Mouse (Mus musculus) forebrain, embryonic 14.5 days (tissue): ENCODE results near the gene Cnga4. TPM values are rescaled to one million over a fixed set of nuclear protein-coding genes. Genes with fewer than 3 reads are reported as not detected.
"Not testable (repeated sequence)": the region's sequence is repeated elsewhere in the genome, so short reads cannot be mapped to it uniquely, and the experiment has no call there.

ENCODE experiments used
- ATAC-seq: fragments of 200-750 bp; cut with Nextera tagmentation; 2 replicates; pipeline ENCODE4 v1.8.0; 2017; ENCODE audit warnings: mild to moderate bottlenecking, moderate library complexity
- DNase-seq: peaks from one replicate; pipeline ENCODE4 v3.0.0-alpha.2; 2015; ENCODE audit warnings: low spot score
- H3K27ac ChIP-seq: fragments of 300-500 bp; sonication (generic); 2 replicates; pipeline ENCODE4 v1.5.1; 2014; ENCODE audit warnings: low read depth, mild to moderate bottlenecking, control low read depth, low read length, moderate library complexity
- H3K27me3 ChIP-seq: fragments of 300-500 bp; sonication (generic); replicated peaks from 2 replicates; pipeline ENCODE4 v1.6.1; 2014; ENCODE audit warnings: low read length, control low read depth, mixed read lengths; ENCODE audit not compliant: control insufficient read depth, insufficient read depth
- H3K36me3 ChIP-seq: fragments of 300-500 bp; sonication (generic); 2 replicates; pipeline ENCODE4 v1.6.1; 2014; ENCODE audit warnings: low read length, control low read depth; ENCODE audit not compliant: control insufficient read depth, insufficient read depth
- H3K4me1 ChIP-seq: fragments of 300-500 bp; sonication (generic); 2 replicates; pipeline ENCODE4 v1.6.1; 2014; ENCODE audit warnings: antibody characterized with exemption, low read length, control low read depth; ENCODE audit not compliant: control insufficient read depth, insufficient read depth
- H3K4me2 ChIP-seq: fragments of 300-500 bp; sonication (generic); 2 replicates; pipeline ENCODE4 v1.6.1; 2014; ENCODE audit warnings: mild to moderate bottlenecking, control low read depth, low read length
- H3K4me3 ChIP-seq: fragments of 300-500 bp; sonication (generic); 2 replicates; pipeline ENCODE4 v1.5.1; 2014; ENCODE audit warnings: low read depth, low read length, control low read depth
- H3K9ac ChIP-seq: fragments of 300-500 bp; sonication (generic); 2 replicates; pipeline ENCODE4 v1.6.1; 2014; ENCODE audit warnings: mild to moderate bottlenecking, low read length, control low read depth, moderate library complexity
- H3K9me3 ChIP-seq: fragments of 300-500 bp; sonication (generic); replicated peaks from 2 replicates; pipeline ENCODE4 v1.6.1; 2016; ENCODE audit warnings: low read length, control low read depth, mixed read lengths; ENCODE audit not compliant: control insufficient read depth
- WGBS: fragments of 180-500 bp; shearing (Covaris S2); extraction: QIAGEN DNeasy Blood & Tissue Kit; methylation state at CpG from one replicate; pipeline ENCODE4 v1.1.7; 2014; 5-methylcytosine and 5-hydroxymethylcytosine counted together
- polyA plus RNA-seq: library from polyadenylated mRNA; unstranded; fragments of >200 nt; fragmentation: Nextera tagmentation; extraction: Ambion mirVana; gene quantifications from 2 replicates; pipeline ENCODE4 v1.2.1, GENCODE M21; 2014

The Cnga4 gene
- polyA plus RNA-seq: not detected in 2 replicates

DNA sequence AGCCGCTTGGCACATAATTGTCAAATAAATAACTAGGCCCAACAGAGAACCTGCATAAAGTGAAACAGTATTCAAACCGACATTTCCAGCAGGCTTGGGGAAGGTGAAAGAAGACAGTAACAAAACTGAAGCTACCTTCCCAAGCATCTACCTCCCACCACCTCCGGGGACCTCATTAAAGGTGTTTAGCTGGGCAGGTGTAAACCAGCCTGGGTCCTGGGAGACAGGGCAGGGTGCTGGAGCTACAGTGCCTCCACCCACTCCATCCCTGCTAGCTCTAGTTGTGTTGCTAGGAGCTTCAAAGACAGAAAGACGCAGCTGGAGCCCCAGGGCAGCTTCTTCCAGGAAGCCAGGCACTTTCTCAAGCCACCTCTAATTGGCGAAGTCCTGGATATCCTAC is at the start of gene Cnga4:
Gene Cnga4, plus strand, starts transcription at position 301 of the 400 bp plus-strand sequence.
- no peak within 1 kb of the TSS for H3K9ac ChIP-seq
- ATAC-seq: no peak
- 83% methylated on average over 5 of the region's 5 CpGs for WGBS

DNA sequence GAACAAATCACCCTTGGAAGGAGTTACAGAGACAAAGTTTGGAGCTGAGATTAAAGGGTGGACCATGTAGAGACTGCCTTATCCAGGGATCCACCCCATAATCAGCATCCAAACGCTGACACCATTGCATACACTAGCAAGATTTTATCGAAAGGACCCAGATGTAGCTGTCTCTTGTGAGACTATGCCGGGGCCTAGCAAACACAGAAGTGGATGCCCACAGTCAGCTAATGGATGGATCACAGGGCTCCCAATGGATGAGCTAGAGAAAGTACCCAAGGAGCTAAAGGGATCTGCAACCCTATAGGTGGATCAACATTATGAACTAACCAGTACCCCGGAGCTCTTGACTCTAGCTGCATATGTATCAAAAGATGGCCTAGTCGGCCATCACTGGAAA is 48.3 kb upstream of the Cnga4 start:
- H3K4me3 ChIP-seq, H3K27me3 ChIP-seq, ATAC-seq, H3K36me3 ChIP-seq, H3K4me1 ChIP-seq, H3K9me3 ChIP-seq, H3K4me2 ChIP-seq, H3K9ac ChIP-seq, H3K27ac ChIP-seq, DNase-seq: not testable (repeated sequence)
- WGBS: no CpG with 5 or more reads among the region's 5 CpGs

More for the DNA sequence above, at the start of gene Cnga4:
- H3K27me3 ChIP-seq: no peaks in the 10 kb centered on the region
- no peaks in the 10 kb centered on the region for H3K9me3 ChIP-seq
- H3K4me1 ChIP-seq: peaks cover under 1% of the 10 kb centered on the region; the same call in 1 of the 2 replicates
- H3K4me2 ChIP-seq: no peak within 1 kb of the TSS
- H3K27ac ChIP-seq: no peak within 1 kb of the TSS
- H3K36me3 ChIP-seq: no peaks in the 10 kb centered on the region
- no peak within 1 kb of the TSS for H3K4me3 ChIP-seq
- DNase-seq: no peak

DNA sequence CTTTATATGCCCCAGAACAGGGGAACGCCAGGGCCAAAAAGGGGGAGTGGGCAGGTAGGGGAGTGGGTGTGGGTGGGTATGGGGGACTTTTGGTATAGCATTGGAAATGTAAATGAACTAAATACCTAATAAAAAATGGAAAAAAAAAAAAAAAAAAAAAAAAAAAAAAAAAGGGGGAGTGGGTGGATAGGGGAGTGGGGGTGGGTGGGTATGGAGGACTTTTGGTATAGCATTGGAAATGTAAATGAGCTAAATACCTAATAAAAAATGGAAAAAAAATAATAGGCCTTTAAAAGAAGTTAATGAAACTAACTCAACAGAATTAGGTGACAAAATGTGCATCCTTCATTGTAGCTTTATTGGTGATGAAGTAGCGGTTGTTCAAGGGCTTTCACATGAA is 47.9 kb upstream of the Cnga4 start:
- H3K4me2 ChIP-seq, H3K4me3 ChIP-seq, H3K9ac ChIP-seq, H3K4me1 ChIP-seq, H3K27ac ChIP-seq, DNase-seq, H3K27me3 ChIP-seq, H3K9me3 ChIP-seq, H3K36me3 ChIP-seq: not testable (repeated sequence)
- 91% methylated on average over 1 of the region's 2 CpGs for WGBS
- ATAC-seq: peak; percentile 66; the same call in 1 of the 2 replicates

DNA sequence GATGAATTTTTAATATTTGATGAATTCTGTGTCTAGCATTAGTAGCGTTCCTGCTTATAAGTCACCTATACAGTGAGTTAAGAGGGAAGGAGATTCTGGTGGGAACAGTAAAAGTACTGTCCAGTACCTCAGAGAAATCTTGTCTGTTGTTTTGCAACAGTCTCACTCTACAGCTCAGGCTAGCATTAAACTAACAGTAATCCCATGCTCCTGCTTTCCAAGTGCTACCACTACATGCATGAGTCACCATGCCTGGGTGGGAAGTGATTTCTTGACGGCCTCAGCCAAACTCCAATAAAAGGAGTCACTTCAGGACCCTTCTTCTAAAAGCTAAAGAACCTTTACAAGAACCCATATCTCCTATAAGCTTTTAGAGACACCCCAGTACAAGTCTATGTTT is 42.7 kb upstream of the Cnga4 start:
- H3K9ac ChIP-seq: no peak overlapping the region

DNA sequence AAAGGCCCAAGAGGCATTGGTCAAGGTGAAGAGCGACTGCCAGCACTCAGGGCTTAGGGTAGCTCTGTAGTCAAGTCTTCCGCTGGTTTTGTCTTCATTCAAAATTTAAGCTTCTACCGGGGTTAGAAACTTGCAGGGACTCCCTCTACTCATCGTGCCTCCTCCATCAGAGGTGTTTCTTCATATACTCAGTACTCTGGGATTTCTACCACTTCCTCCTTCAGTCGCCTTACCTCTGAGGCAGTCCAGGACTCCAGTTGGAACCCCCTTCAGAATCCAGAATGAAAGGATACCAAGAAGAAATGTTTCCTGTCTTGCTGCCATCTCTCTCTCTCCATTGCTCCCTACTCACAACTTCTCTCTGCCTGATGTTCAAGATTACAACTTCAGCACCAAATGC is 37.1 kb upstream of the Cnga4 start:
- Histone ChIP-seq H3K27ac (no peak overlapping the region), H3K4me3 (no peak overlapping the region), H3K4me2 (no peak overlapping the region), H3K27me3 (no peaks in the 10 kb centered on the region), H3K9me3 (no peaks in the 10 kb centered on the region), H3K4me1 (no peaks in the 10 kb centered on the region), H3K36me3 (peaks cover 4% of the 10 kb centered on the region; the same call in 1 of the 2 replicates), H3K9ac (no peak overlapping the region)
- DNase-seq (no peak), ATAC-seq (no peak)
- WGBS: 91% methylated on average over 5 of the region's 5 CpGs

More for the DNA sequence above, 42.7 kb upstream of the Cnga4 start:
- Histone ChIP-seq H3K4me2 (no peak overlapping the region), H3K27ac (no peak overlapping the region), H3K27me3 (no peaks in the 10 kb centered on the region), H3K4me3 (no peak overlapping the region), H3K4me1 (no peaks in the 10 kb centered on the region), H3K9me3 (no peaks in the 10 kb centered on the region), H3K36me3 (no peaks in the 10 kb centered on the region)
- ATAC-seq (no peak), DNase-seq (no peak)
- whole genome bisulfite sequencing: 85% methylated on average over 2 of the region's 2 CpGs

DNA sequence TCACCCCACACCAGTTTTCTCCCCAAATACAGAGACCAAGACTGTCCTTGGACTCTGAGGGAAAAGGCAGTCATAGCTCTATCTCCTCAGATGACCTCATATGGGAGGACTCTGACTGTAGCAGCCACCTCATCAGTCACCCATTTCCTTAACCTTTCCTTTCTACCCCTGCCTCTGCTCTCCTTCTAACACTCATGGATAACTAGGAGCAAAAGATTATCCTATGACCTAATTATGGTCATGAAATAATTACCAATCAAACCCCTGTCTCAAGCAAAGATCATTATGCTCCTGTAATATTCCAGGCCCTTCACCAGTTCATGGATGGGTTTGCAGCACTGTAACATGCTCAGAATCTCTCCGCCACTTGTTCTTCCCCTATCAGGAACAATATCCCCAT is 36.4 kb upstream of the Cnga4 start, which contains the start of gene Olfr692:
Gene Olfr692, plus strand, starts transcription at position 301 of the 400 bp plus-strand sequence.
- Histone ChIP-seq H3K36me3 (peaks cover 8% of the 10 kb centered on the region; the same call in 1 of the 2 replicates), H3K4me1 (no peaks in the 10 kb centered on the region), H3K27ac (no peak within 1 kb of the TSS), H3K4me2 (no peak within 1 kb of the TSS), H3K9me3 (no peaks in the 10 kb centered on the region), H3K27me3 (no peaks in the 10 kb centered on the region), H3K4me3 (no peak within 1 kb of the TSS), H3K9ac (no peak within 1 kb of the TSS)
- ATAC-seq (no peak), DNase-seq (no peak)
- WGBS: 100% methylated on average over 1 of the region's 1 CpGs

DNA sequence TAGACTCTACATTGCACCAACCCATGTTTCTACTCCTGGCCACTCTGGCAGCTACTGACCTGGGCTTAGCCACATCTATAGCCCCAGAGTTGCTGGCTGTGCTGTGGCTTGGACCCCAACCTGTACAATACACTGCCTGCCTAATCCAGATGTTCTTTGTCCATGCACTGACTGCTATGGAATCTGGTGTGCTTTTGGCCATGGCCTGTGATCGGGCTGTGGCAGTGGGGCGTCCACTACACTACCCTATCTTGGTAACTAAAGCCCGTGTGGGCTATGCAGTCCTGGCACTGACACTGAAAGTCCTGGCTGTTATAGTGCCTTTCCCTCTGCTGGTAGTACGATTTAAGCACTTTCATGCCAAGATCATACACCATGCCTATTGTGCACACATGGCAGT is 35.8 kb upstream of the Cnga4 start:
- no peak overlapping the region for H3K9ac ChIP-seq
- H3K9me3 ChIP-seq: no peaks in the 10 kb centered on the region
- WGBS: 92% methylated on average over 4 of the region's 4 CpGs
- H3K27ac ChIP-seq: no peak overlapping the region
- H3K36me3 ChIP-seq: peaks cover 10% of the 10 kb centered on the region
- ATAC-seq (no peak), DNase-seq (no peak)
- no peaks in the 10 kb centered on the region for H3K27me3 ChIP-seq
- H3K4me2 ChIP-seq: no peak overlapping the region
- H3K4me3 ChIP-seq: no peak overlapping the region
- H3K4me1 ChIP-seq: no peaks in the 10 kb centered on the region

DNA sequence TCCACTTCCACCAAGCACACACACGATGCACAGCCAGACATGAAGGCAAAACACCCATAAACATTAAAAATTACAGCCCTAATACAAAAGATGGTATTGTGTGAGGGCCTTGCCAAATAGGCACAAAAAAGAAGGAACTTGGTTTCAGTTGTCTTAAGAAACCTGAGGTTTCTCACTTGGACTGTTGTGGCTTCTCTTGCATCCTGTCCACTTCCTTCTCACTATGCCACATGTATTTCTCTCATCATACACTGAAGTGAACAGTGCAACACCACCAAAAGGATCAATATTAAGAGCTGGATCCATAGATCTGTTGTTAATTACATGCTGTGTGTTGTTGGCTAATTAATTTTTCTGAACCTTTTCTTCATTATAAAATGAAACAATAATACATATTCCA is 31.5 kb upstream of the Cnga4 start:
- 95% methylated on average over 1 of the region's 1 CpGs for WGBS
- H3K9me3 ChIP-seq: no peaks in the 10 kb centered on the region

DNA sequence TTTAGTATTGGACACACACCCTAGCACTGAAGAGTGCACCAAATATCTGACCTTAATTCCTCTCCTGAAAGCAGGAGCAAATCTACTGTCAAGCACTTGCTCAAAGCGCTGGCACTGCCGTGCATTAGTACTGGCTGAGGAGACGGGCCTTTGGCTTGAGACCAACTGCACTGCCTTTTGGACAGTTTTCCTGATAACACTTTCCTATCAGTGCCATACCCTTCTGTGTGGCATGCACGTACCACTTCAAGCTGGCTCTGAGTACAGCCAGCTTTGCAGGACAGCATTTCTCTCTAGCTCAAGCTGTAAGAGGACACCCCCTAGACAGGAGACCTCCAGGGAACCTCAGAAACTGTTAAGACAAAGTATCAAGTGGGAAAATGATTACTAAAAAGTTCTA is 30.9 kb upstream of the Cnga4 start:
- Histone ChIP-seq H3K4me2 (no peak overlapping the region), H3K27ac (no peak overlapping the region), H3K4me1 (no peaks in the 10 kb centered on the region), H3K36me3 (peaks cover 36% of the 10 kb centered on the region), H3K27me3 (no peaks in the 10 kb centered on the region), H3K9ac (no peak overlapping the region), H3K9me3 (no peaks in the 10 kb centered on the region), H3K4me3 (no peak overlapping the region)
- DNase-seq (no peak), ATAC-seq (no peak)
- 93% methylated on average over 4 of the region's 4 CpGs for WGBS

More for the DNA sequence above, 31.5 kb upstream of the Cnga4 start:
- Histone ChIP-seq H3K4me3 (no peak overlapping the region), H3K4me2 (no peak overlapping the region), H3K9ac (no peak overlapping the region), H3K27ac (no peak overlapping the region), H3K36me3 (peaks cover 30% of the 10 kb centered on the region), H3K4me1 (no peaks in the 10 kb centered on the region), H3K27me3 (no peaks in the 10 kb centered on the region)
- ATAC-seq: no peak
- DNase-seq: no peak
